Mouse (Mus musculus) CH12.LX (cell line): ENCODE data around the gene Kmo.

Source experiments
- CTCF ChIP-seq, 2 experiments: IDR thresholded peaks in 1 of 2; conservative IDR thresholded peaks in 1 of 2; 2 replicates each; pipeline ENCODE4 v1.5.1; 2011 to 2012; ENCODE audit warnings: low read depth in 2 of 2, low read length in 2 of 2, improper control_type of control experiment in 1 of 2, inconsistent platforms in 1 of 2, mild to moderate bottlenecking in 1 of 2, moderate library complexity in 1 of 2
- EP300 ChIP-seq: IDR thresholded peaks from 2 replicates; pipeline ENCODE4 v1.6.1; 2011; ENCODE audit warnings: low read length, improper control_type of control experiment
- ETS1 ChIP-seq: conservative IDR thresholded peaks from 2 replicates; pipeline ENCODE4 v1.6.1; 2012; ENCODE audit warnings: low read depth, mild to moderate bottlenecking, inconsistent platforms, low read length, improper control_type of control experiment, moderate library complexity
- MAZ ChIP-seq: IDR thresholded peaks from 2 replicates; pipeline ENCODE4 v1.6.1; 2012; ENCODE audit warnings: low read depth, mild to moderate bottlenecking, inconsistent platforms, low read length, improper control_type of control experiment, moderate library complexity
- MEF2A ChIP-seq: IDR thresholded peaks from 2 replicates; pipeline ENCODE4 v1.6.1; 2014; ENCODE audit warnings: low read depth, mild to moderate bottlenecking, inconsistent platforms, low read length, improper control_type of control experiment, borderline replicate concordance
- MXI1 ChIP-seq: IDR thresholded peaks from 2 replicates; pipeline ENCODE4 v1.6.1; 2011; ENCODE audit warnings: mild to moderate bottlenecking, low read depth, low read length, improper control_type of control experiment
- PAX5 ChIP-seq: IDR thresholded peaks from 2 replicates; pipeline ENCODE4 v1.6.1; 2012; ENCODE audit warnings: low read length, inconsistent platforms, mixed read lengths
- POLR2A ChIP-seq: IDR thresholded peaks from 2 replicates; pipeline ENCODE4 v1.6.1; 2011; ENCODE audit warnings: low read depth, mild to moderate bottlenecking, improper control_type of control experiment, low read length
- TCF12 ChIP-seq: IDR thresholded peaks from 2 replicates; pipeline ENCODE4 v1.6.1; 2014; ENCODE audit warnings: low read depth, mild to moderate bottlenecking, inconsistent platforms, low read length, improper control_type of control experiment
- UBTF ChIP-seq: IDR thresholded peaks from 2 replicates; pipeline ENCODE4 v1.6.1; 2012; ENCODE audit warnings: low read depth, mild to moderate bottlenecking, inconsistent platforms, low read length, improper control_type of control experiment, moderate library complexity
- ZMIZ1 ChIP-seq: IDR thresholded peaks from 2 replicates; pipeline ENCODE4 v1.6.1; 2012; ENCODE audit warnings: low read depth, mild to moderate bottlenecking, inconsistent platforms, low read length, improper control_type of control experiment
- ZNF384 ChIP-seq: IDR thresholded peaks from 2 replicates; pipeline ENCODE4 v1.6.1; 2012; ENCODE audit warnings: low read depth, low read length, improper control_type of control experiment, inconsistent platforms

GRCm38 (mm10) chr1:175669456-175669855 lies 49.3 kb downstream of the Kmo start:
- no peak for TF ChIP-seq ETS1
- TF ChIP-seq CTCF (conservative IDR thresholded peaks at IDR 0.05 in 1 of 2, IDR thresholded peaks at IDR 0.05 in 1 of 2; ENCODE audit: low read depth in 2 of 2, low read length in 2 of 2) = no peak
- no peak for TF ChIP-seq UBTF
- TF ChIP-seq TCF12 = no peak
- TF ChIP-seq ZMIZ1 = no peak
- no peak for TF ChIP-seq MXI1
- TF ChIP-seq EP300 = no peak
- TF ChIP-seq PAX5 = no peak
- no peak for TF ChIP-seq MEF2A
- no peak for TF ChIP-seq POLR2A
- TF ChIP-seq ZNF384 = no peak
- no peak for TF ChIP-seq MAZ
